Mouse (Mus musculus) layer of hippocampus, postnatal 10 days (tissue): ENCODE data around the gene Gm20481. TPM values are rescaled to one million over a fixed set of nuclear protein-coding genes. Genes with fewer than 3 reads are reported as not detected.

Experiments
- total RNA-seq, 2 experiments: library from RNA; stranded (reverse); gene quantifications; 2 replicates each; pipeline ENCODE4 v1.2.3; 2021

Gene Gm20481
- total RNA-seq, 2 experiments from 2014 or later, result not detected

Other genes with a start within 250 kb of the Gm20481 start
- gene C4b, start 226.0 kb upstream of the Gm20481 start, total RNA-seq, result 1 to 10 TPM; 8.7 to 9.6 TPM
- gene Cyp21a1, start 165.4 kb upstream of the Gm20481 start, total RNA-seq, result not detected
- 10 to 100 TPM; 63.6 to 64.2 TPM for gene Stk19, start 133.0 kb upstream of the Gm20481 start, total RNA-seq
- 10 to 100 TPM; 36.1 to 39.9 TPM for gene Dxo, start 132.9 kb upstream of the Gm20481 start, total RNA-seq
- gene Skiv2l, start 119.7 kb upstream of the Gm20481 start, total RNA-seq, result 10 to 100 TPM; 71.4 to 74.8 TPM
- gene Nelfe, start 119.5 kb upstream of the Gm20481 start, total RNA-seq, result 10 to 100 TPM; 30.2 to 38.5 TPM
- not detected for gene Cfb, start 107.4 kb upstream of the Gm20481 start, total RNA-seq
- gene Zbtb12, start 90.4 kb upstream of the Gm20481 start, total RNA-seq, result 10 to 100 TPM in 1 of 2 experiments, 1 to 10 TPM in 1; 9.8 to 10.0 TPM
- under 1 TPM in 1 of 2 experiments, not detected in 1; 0.20 TPM for gene Gm20547, start 87.9 kb upstream of the Gm20481 start, total RNA-seq
- gene C2, start 71.6 kb upstream of the Gm20481 start, total RNA-seq, result 1 to 10 TPM; 1.3 to 1.4 TPM
- gene Ehmt2, start 71.4 kb upstream of the Gm20481 start, total RNA-seq, result 100 to 1,000 TPM; 174 to 175 TPM
- gene Slc44a4, start 55.4 kb upstream of the Gm20481 start, total RNA-seq, result under 1 TPM; 0.16 to 0.20 TPM
- 10 to 100 TPM; 23.6 to 24.4 TPM for gene Neu1, start 38.7 kb upstream of the Gm20481 start, total RNA-seq
- 1 to 10 TPM; 4.3 to 5.3 TPM for gene Hspa1b, start 10.7 kb upstream of the Gm20481 start, total RNA-seq
- 1 to 10 TPM; 6.8 to 8.7 TPM for gene Hspa1a, start 2.2 kb downstream of the Gm20481 start, total RNA-seq
- gene Hspa1l, start 2.8 kb downstream of the Gm20481 start, total RNA-seq, result under 1 TPM; 0.30 to 0.38 TPM
- gene Lsm2, start 11.9 kb downstream of the Gm20481 start, total RNA-seq, result 10 to 100 TPM; 24.2 to 25.9 TPM
- gene Vars, start 31.1 kb downstream of the Gm20481 start, total RNA-seq, result 10 to 100 TPM; 56.3 to 62.1 TPM
- under 1 TPM; 0.16 to 0.30 TPM for gene Vwa7, start 46.7 kb downstream of the Gm20481 start, total RNA-seq
- gene Sapcd1, start 58.1 kb downstream of the Gm20481 start, total RNA-seq, result 1 to 10 TPM in 1 of 2 experiments, under 1 TPM in 1; 0.53 to 1.4 TPM
- gene Msh5, start 76.8 kb downstream of the Gm20481 start, total RNA-seq, result 1 to 10 TPM in 1 of 2 experiments, under 1 TPM in 1; 0.91 to 1.4 TPM
- 10 to 100 TPM; 19.3 to 19.6 TPM for gene Clic1, start 80.1 kb downstream of the Gm20481 start, total RNA-seq
- 10 to 100 TPM; 47.3 to 59.0 TPM for gene Ddah2, start 89.1 kb downstream of the Gm20481 start, total RNA-seq
- gene Ly6g6c, start 95.5 kb downstream of the Gm20481 start, total RNA-seq, result not detected
- gene Mpig6b, start 96.3 kb downstream of the Gm20481 start, total RNA-seq, result not detected
- gene Ly6g6e, start 107.0 kb downstream of the Gm20481 start, total RNA-seq, result 1 to 10 TPM; 2.8 to 3.5 TPM
- 1 to 10 TPM in 1 of 2 experiments, under 1 TPM in 1; 0.78 to 1.6 TPM for gene Ly6g6d, start 108.2 kb downstream of the Gm20481 start, total RNA-seq
- not detected for gene Ly6g6f, start 115.7 kb downstream of the Gm20481 start, total RNA-seq
- 10 to 100 TPM; 77.4 to 79.9 TPM for gene Abhd16a, start 119.4 kb downstream of the Gm20481 start, total RNA-seq
- gene Ly6g5c, start 138.4 kb downstream of the Gm20481 start, total RNA-seq, result not detected
- gene Ly6g5b, start 145.5 kb downstream of the Gm20481 start, total RNA-seq, result under 1 TPM; 0.58 to 0.82 TPM
- 10 to 100 TPM; 10.7 to 14.6 TPM for gene Gpank1, start 151.5 kb downstream of the Gm20481 start, total RNA-seq
- 100 to 1,000 TPM; 178 to 202 TPM for gene Csnk2b, start 152.1 kb downstream of the Gm20481 start, total RNA-seq
- gene D17H6S53E, start 156.5 kb downstream of the Gm20481 start, total RNA-seq, result 10 to 100 TPM; 21.4 to 25.9 TPM
- gene Apom, start 162.1 kb downstream of the Gm20481 start, total RNA-seq, result not detected
- gene Bag6, start 165.3 kb downstream of the Gm20481 start, total RNA-seq, result 100 to 1,000 TPM; 284 to 308 TPM
- 100 to 1,000 TPM; 284 to 322 TPM for gene Prrc2a, start 195.0 kb downstream of the Gm20481 start, total RNA-seq
- 10 to 100 TPM; 10.3 to 10.5 TPM for gene Aif1, start 206.2 kb downstream of the Gm20481 start, total RNA-seq
- gene Lst1, start 218.5 kb downstream of the Gm20481 start, total RNA-seq, result 10 to 100 TPM; 15.6 to 17.2 TPM
- gene Ltb, start 224.5 kb downstream of the Gm20481 start, total RNA-seq, result 1 to 10 TPM in 1 of 2 experiments, under 1 TPM in 1; 0.74 to 1.2 TPM
- gene Tnf, start 232.1 kb downstream of the Gm20481 start, total RNA-seq, result not detected
- under 1 TPM; 0.43 to 0.71 TPM for gene Lta, start 235.4 kb downstream of the Gm20481 start, total RNA-seq